Mouse (Mus musculus): Measurements from ENCODE around the gene Fancg.

The Fancg gene

DNA sequence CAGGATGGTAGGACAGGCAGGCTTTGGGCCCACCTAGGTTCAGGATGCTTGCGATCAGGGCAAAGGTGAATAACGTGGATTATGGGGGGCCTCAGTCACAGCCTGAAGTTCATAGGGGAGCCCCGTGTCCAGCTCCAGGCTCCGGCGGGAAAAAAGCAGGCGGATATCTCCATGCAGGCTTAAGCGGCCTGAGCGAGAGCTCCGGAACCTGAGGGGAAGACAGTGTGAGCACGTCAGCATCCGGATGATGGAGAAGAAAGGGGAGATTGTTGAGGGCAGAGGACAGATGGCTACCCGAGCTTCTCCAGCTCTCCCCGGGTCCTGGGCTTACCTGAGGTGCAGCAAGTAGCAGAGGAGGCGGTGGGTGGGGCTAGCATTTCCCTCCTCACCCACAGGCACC, 23.2 kb upstream of the Fancg start:
- DNase-seq (ENCODE audit: low read depth, low spot score), result no peak

DNA sequence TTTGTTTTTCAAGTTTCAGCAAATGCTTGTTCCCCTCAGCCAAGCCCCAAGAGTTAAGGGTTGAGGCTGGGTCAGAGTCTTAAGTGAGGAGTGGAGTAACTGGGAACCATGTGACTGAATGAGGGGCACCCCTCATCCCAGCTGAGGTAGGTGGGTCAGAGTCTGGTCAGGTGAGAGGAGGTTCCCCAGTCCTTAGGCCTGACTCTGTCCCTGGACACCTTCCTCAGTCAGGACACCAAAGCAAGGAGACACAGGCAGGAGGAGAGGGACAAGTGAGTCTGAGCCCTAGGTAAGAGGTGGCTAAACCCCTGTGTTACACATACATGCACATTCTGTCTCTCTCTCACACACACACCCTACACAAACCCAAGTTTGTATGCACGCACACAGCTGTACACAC, 22.2 kb upstream of the Fancg start:
- DNase-seq (ENCODE audit: low read depth, low spot score), result no peak

DNA sequence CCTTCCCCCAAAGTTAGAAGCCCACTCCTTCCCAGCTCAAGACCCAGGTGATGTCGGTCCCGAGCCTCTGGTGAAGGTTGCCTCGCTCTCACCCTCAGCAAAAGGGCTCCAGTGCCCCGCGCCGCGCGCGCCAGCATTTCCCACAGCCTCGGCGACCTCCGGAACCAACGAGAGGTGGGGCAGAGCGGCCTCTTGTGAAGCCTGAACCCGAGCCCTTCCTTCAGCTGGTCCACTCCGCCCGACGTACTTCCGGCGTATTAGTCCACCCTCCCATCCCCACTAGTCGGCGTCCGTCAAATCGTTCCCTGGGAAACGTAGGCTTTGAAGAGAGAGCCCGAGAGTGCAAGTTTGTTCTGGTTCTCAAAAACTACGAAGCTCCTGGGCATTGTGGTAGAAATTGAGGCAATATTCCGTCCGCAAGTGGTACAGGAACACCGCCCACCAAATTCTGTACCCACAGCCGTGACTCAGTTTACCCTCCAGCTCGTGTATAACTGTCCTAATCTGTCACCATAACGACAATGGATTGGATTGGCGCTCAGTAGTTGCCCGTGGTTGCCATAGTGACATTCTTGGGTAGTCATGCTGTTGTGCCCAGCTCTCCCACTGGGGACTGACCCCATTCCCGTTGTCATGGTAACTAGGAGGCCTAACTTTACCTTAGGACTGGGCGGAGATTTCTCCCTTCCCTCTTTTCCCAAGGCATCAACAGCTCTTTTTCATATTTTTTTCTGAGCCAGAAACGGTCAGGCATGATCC, 21.1 kb upstream of the Fancg start, which contains the start of gene Stoml2:
Gene Stoml2 (minus strand): TSS at position 474 of the 759 bp plus-strand sequence.
- peak; percentile 98 for DNase-seq (ENCODE audit: low read depth, low spot score)

DNA sequence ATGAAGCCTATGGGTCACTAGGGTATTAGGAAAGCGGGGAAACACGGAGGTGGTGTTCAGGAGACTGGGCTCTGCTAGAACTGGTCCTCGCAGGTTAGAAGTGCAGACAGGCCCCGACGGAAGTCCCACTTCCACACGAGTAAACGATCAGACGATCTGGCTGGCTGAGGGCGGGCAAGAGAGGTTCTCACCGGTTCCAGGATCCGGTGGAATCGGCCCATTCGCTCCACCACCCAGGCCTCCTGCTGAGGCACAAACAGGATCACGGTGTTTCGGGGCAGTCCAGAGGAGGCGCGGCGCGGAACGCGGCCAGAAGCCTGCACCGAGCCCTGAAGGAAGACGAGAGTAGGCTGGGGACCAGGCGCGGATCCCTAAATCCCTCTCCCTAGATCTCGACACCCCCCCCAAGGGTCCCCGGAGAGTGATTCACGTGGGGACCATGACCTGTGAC, 20.5 kb upstream of the Fancg start:
- DNase-seq (ENCODE audit: low read depth, low spot score), result peak; percentile 67

DNA sequence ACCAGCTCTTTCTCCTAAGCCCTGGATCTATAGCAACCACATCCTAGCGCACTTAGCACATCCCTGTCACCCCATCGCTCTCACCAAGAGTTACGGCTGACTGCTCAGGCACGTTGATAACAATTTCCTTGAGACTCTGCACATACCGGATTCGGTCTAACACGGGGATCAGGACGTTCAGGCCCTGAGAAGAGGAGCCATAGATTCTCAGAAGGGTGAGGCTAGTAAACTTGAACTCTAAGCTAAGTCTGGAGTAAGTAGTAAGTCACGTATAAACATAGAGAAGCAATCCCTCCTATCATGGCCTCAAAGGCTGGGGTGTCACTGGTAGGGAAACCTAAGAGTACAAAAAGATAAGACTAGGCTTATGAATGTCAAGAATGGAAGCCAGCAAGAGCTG, 20.0 kb upstream of the Fancg start:
- no peak for DNase-seq (ENCODE audit: low read depth, low spot score)

DNA sequence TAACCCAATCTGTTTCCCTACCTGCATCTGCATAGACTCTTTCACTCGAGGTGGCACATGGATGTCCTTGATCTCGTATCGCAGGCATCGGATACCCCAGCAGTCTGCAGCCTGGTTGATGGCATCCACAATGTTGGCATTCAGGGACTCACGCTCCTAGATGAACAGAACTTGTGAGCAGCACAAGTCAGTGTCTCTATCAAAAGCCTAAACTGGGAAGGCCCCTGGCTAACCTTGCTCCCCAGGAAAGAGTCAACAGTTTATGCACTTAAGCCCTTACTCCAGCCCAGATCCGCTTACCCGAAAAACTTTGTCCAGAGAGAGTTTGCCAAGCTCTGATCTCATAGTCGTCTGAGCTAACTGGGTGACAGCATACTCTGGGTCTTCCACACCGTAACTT, 19.4 kb upstream of the Fancg start:
- DNase-seq (ENCODE audit: low read depth, low spot score), result no peak

DNA sequence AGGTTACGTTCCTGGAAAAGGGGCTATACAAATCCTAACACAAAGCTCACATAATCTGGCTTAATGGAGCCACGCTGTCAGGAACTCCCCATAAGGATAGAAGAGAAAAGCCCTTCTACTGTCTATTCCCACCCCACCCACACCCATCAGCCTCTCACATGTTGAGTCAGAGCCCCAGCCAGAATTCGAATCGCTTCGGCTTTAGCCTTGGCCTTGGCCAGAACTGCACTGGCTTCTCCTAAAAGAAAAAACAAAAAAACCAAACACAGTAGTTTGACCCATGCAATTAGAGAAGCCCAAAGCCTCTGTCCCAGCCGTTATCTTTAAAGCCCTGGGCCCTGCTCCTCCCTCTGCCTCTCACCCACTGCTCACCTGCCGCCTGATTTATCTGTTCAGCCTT, 18.8 kb upstream of the Fancg start:
- no peak for DNase-seq (ENCODE audit: low read depth, low spot score)

DNA sequence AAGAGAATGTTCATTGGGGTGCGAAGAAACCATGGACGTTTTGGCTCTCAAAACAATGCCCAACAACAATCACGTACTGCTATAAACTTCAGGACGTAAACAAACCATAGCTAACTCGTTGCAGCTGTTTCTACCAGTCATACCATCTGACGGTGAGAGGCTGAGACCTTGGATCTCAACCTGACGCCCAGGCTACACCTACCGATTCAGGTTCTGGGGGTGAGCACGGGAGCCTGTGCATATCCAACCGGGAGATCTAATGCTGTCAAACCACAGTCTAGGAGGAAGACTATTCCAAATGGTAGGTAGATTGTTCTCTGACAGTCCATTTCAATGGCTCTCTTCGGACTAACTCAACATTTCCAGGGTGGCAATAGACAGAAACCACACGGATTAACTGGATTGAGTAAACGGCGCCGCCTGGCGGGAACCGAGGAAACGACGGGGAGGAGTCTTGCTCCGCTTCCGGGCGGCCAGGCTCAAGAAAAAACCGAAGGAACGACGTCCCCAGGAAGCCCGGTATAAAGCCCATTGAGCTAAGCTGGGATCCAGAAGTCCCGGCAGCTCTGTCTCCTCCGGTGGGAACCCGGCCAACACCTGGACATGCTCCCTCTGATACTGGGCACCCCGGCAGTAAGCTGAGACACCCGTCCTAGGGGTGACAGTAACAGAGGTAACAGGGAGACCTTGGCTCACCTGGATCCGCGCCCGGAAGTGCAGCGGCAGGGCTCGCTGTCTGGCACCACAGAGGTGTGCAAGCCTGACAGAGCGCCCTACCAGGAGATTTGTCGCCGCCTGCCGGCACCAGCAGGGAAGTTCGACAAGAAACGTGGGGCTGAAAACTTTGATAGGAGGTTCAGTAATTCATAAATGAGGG, 15.0 kb upstream of the Fancg start, which contains the start of gene Pigo:
Gene Pigo (minus strand): TSS at position 736 of the 877 bp plus-strand sequence.
- peak; percentile 96 for DNase-seq (ENCODE audit: low read depth, low spot score)

DNA sequence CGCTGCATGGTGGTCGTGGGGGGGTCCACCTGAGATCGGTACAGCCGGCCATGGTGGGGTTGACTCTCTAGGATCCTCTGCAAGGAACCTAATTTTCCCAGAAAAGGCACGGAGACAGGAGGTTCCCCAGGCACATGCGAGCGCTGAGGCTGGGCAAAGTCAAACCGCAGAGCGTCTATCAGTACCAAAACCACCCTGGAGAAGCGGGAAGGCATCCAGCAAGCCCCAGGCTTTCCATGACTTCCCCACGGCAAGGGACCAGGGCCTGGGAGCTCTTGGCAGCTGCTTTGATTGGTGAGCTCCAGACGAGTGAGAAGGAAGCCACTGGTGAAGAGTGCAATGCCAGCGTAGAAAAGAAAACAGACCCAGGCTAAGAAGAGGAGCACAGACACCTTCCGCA, 14.4 kb upstream of the Fancg start:
- DNase-seq (ENCODE audit: low read depth, low spot score), result no peak

DNA sequence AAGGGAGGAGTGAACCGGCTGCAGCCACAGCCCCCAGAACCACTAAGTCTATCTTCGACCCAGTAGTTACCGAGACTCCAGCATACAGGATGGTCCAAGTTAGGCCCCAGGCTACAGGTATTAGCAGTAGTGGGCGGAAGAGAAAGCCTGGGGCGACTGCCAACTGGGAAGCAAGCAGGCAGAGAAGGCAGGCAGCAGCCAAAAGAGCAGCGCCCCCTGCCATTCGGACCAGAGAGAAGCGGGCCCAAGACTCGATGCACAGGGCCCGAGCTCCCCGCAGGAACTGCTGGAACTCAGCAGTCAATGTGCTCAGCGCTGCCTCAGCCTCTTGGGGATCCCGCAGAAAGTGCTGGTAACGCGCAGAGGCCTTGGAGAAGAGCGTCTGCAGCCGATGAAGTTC, 11.0 kb upstream of the Fancg start:
- peak; percentile 75 for DNase-seq (ENCODE audit: low read depth, low spot score)

DNA sequence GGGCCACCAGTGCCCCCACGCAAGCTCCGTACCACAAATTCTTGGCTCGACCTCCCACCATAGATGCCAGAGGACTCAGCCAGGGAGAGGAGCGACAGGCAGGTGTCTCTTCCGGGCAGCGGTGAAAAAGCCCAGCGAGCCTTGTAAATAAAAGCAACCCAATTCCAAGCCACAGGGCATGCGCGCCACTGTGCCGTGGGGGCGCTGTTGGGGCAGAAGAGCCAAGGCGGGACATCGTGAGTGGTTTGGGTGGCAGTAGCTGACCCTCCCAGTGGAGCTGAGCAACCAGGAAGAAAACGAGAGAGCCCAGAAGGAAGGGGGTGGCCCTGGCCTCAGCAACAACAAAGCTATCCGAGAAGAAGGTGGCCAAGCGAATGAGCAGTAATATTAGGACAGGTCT, 10.6 kb upstream of the Fancg start:
- DNase-seq (ENCODE audit: low read depth, low spot score), result peak; percentile 59

DNA sequence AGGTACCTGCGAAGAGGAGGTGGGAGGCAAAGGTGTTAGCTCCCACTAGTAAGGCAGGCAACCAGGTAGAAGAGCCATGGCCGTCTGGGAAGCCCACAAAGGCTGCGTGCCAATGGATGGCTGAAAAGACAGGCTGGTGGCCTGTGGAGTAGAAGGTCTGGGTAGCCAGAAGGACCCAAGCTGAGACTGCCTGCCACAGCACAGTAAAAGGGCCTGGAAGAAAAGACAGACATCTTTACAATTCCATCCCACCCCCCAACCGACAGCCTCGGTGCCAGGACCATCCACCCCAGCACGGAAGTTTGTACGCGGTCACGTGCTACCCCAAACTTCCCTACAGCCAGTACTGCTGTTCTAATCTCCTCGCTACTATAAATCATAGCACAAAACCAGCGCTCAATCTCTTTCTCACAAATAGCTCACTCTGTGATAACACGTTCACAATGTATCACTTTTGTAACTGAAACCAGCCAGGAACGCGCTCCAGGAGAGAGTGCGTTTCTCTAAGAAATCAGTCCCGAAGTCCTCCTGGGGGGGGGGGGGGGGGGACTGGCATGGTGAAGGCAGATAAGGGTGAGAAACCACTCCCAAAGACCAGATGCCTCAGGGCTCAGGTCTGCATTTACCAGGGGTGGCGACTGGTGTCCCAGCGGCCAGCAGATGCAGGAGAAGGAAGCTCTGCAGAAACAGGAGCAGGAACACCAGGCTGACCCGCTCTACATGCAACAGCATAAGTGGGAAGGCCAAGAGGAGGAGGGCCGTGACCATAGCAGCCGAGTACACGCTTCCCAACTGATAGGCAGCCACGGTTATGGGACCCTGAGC, 9.5 kb upstream of the Fancg start:
- DNase-seq (ENCODE audit: low read depth, low spot score), result no peak

DNA sequence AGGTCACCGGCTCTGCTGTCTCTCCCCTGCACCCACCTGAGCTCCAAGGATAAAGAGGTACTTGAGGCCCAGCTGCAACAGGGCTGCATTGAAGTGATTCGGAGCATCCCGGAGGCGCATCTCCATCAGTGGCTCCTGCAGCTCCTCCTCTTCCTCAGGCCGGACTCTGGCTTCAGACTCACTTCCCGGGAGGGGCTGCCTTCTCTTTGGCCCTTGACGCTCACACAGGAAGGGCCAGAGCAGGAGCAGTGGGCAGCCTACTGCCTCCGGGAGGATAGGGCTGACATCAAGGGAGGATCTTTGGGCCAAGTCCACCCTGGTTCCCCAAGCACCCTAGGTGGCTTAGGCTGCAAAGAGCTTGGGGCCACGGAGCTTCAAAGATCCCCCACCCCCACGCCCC, 8.9 kb upstream of the Fancg start:
- no peak for DNase-seq (ENCODE audit: low read depth, low spot score)

DNA sequence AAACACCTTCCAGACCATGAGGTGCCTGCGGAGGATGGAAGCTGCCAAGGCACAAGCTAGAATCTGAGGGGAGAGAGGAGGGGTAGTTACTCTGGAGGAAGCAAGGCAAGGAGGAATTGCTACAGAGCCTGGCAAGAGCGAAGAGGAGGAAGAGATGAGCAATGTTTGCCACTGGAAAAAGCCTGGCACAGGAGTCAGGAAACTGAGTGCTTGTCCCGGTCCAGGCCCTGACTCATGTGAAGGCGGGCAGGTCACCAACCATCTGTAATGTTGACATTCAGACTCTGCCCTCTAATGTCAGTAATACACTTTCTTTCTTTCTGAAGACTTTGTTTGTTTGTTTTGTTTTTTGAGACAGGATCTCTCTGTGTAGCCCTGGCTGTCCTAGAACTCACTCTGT, 7.8 kb upstream of the Fancg start:
- DNase-seq (ENCODE audit: low read depth, low spot score), result no peak

DNA sequence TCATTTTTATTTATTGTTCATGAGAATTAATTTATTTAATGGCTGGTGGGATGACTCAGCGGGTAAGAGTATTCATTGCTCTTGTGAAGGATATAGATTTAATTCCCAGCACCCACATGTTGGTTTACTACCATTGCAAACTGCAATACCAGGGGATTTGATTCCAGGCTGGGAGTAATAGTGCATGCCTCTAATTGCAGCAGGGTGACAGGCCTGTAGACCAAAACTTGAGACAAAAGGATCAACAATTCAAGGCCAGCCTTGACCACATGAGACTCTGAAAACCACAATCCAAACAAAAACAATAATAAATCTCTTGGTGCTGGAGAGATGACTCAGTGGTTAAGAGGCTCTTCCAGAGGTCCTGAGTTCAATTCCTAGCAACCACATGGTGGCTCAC, 1.8 kb upstream of the Fancg start:
- no peak for DNase-seq (ENCODE audit: low read depth, low spot score)

DNA sequence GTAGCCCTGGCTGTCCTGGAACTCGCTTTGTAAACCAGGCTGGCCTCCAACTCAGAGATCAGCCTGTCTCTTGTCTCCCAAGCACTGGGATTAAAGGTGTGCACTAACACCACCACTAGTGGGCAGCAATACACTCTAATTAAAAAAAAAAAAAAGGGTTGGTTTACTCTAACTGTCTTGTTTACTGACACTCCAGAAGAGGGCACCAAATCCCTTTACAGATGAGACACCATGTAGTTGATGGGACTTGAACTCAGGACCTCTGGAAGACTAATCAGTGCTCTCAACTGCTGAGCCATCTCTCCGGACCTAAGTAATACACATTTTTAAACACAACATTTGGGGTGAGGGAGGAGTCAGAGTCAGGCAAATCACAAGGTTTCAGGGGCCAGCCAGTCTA, 4.5 kb downstream of the Fancg start:
- peak; percentile 87 for DNase-seq (ENCODE audit: low read depth, low spot score)

DNA sequence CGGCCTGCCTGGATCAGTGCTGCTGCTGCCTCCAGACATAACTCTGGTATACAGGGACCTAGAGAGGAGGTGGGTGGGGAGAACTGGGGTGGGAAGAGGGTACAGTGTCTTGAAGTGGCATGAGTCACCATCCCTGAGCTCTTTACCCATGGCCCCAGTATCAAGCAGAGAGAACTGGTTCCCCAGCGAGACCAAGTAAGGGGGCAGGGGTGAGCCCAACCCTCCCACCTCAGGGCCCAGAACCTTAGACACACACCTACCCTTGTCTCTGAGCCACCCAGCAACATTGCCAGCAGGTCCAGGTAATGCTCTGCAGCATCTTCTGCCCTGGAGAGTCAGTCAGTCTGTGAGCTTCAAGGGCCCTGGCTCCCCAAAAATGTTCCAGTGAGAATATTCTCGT, 5.4 kb downstream of the Fancg start:
- DNase-seq (ENCODE audit: low read depth, low spot score), result no peak

DNA sequence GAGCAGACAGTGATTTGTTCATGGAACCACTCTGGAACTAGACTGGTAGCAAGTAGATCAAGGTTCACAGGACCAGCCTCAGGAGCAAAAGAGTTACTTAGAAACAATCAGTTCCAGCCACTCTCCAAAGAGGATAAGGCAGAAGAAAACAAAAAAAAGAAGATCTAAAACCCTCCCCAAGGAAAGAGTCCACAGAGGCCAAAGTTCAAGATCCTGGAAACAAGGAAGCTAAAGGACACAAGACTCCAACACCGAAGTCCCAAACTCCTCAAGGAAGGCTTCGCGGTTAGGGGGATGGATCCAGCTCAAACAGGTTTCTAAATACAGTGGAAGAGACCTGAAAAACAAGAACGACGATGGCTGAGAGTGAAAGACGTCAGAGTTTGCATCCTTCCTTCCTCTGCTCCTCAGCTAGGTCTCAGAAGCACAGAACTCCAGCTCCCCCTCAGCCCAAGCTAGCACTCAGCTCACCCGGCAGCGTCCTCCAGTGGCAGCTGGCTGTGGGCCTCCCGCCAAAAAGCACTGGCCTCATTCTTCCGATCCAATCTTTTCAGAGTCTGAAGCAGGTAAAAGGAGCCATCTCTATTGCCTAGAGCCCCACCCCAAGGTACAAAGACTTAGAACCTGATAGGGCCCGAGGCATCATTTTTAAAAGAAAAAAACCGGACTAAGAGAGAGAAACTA, 7.4 kb downstream of the Fancg start:
- DNase-seq (ENCODE audit: low read depth, low spot score), result no peak

DNA sequence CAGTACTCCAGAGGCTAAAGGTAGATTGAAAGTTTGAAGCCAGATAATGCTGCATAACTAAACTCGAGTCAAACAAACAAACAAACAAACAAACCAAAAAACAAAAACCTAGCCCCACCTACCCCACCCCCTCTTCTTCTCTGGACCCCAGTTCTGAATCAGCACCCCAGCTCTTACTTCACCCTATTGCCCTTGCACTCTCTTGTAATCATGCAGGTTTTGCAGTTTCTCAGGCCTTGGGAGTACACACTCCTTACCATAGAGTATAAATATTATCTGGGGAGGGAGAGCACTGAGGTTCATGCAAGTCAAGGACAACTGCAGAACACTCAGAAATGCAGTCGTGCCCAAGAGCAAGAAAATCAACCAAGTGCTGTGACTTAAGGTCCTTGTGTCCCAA, 9.0 kb downstream of the Fancg start:
- no peak for DNase-seq (ENCODE audit: low read depth, low spot score)

DNA sequence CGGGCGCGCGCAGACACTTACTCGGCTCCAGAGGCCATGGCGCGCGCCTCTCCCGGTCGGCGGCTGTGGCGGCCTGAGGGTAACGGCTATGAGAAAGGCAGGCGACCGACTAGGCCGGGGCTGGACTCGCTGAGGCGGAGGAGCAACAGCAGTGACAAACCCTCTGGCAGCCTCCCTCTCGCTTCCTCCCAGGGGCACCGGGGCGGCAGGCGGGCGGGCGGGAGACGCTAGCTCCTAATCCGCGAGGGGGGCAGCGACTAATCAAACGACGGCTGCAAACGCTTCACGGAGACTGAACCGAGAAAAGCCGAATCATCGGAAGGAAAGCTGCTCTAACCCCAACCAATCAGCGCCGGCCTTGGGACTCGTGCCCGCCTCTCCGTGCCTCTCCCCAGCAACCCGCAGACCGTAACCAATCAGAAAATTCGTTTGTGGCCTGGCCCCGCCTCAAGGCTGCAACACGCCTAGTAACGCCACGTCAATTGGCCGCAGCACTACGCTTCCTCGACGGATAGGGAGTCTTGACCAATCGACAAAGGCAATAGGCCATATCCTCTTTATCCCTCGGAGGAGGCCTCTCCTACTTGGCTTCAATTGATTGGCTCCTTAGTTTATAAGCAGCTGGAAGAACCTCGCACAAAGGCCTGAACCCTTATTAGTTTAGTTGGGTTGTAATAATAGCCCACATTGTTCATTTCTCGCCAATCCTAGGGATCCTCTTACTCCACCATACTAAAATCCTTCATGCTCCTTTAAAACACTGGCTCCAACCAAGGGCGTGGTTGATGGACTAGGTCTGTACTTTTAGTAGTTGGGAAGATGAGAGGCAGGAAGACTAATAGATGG, 9.9 kb downstream of the Fancg start, which contains the start of gene Vcp:
Gene Vcp (minus strand): TSS at position 367 of the 846 bp plus-strand sequence.
- DNase-seq (ENCODE audit: low read depth, low spot score), result peak; percentile 100
